In genomic region chr12:33144456-33144855, GRCm38 (mm10) we compare ENCODE assay signal across 20 mouse cellular contexts. TPM values are rescaled to one million over a fixed set of nuclear protein-coding genes. Genes with fewer than 3 reads are reported as not detected.
DNase-seq lines count a peak whose midpoint lies in the region; ATAC-seq lines count a peak whose summit lies in the region.
"Had no signal": no experiment of that assay in that cellular context is flagged by ENCODE, and none has a peak within 500 bp of the region (broad histone marks: within the 10 kb centered on the region; RNA-seq: fewer than 3 reads in every experiment).

No protein-coding gene starts in this region.

- no peak overlapping the region for H3K4me3 ChIP-seq in midbrain, embryonic 16.5 days (ENCODE audit: low read depth, low read length)
- H3K4me3 ChIP-seq: embryonic facial prominence, embryonic 15.5 days; heart, embryonic 12.5 days; limb, embryonic 13.5 days; liver, embryonic 13.5 days had no signal

- H3K4me1 ChIP-seq in midbrain, embryonic 16.5 days (ENCODE audit: control insufficient read depth, insufficient read depth, low read length): peaks cover 13% of the 10 kb centered on the region

- H3K27ac ChIP-seq in midbrain, embryonic 16.5 days (ENCODE audit: low read length): no peak overlapping the region
- H3K27ac ChIP-seq: embryonic facial prominence, embryonic 15.5 days; limb, embryonic 13.5 days; liver, embryonic 13.5 days had no signal

- H3K4me2 ChIP-seq in midbrain, embryonic 16.5 days (ENCODE audit: low read length): no peak overlapping the region
- H3K4me2 ChIP-seq: embryonic facial prominence, embryonic 15.5 days; heart, embryonic 12.5 days; limb, embryonic 13.5 days; liver, embryonic 13.5 days had no signal

- no peaks in the 10 kb centered on the region for H3K36me3 ChIP-seq in midbrain, embryonic 16.5 days (ENCODE audit: control insufficient read depth, insufficient read depth, low read length)
- H3K36me3 ChIP-seq: embryonic facial prominence, embryonic 15.5 days; heart, embryonic 12.5 days; limb, embryonic 13.5 days; liver, embryonic 13.5 days had no signal

- H3K9me3 ChIP-seq in midbrain, embryonic 16.5 days (replicated peaks; ENCODE audit: control insufficient read depth, low read length, poor library complexity, severe bottlenecking): no peaks in the 10 kb centered on the region
- H3K9me3 ChIP-seq: embryonic facial prominence, embryonic 15.5 days; heart, embryonic 12.5 days; limb, embryonic 13.5 days; liver, embryonic 13.5 days had no signal

- no peak overlapping the region for H3K9ac ChIP-seq in midbrain, embryonic 16.5 days (ENCODE audit: low read depth, low read length)
- H3K9ac ChIP-seq: embryonic facial prominence, embryonic 15.5 days; heart, embryonic 12.5 days; limb, embryonic 13.5 days; liver, embryonic 13.5 days had no signal

- no peak for ATAC-seq in midbrain, embryonic 16.5 days
- ATAC-seq: hindbrain, embryonic 16.5 days; intestine, postnatal 0 days had no signal

- H3K27me3 ChIP-seq in midbrain, embryonic 16.5 days (ENCODE audit: control insufficient read depth, insufficient read depth, low read depth, low read length): no peaks in the 10 kb centered on the region; the same call in 1 of the 2 replicates

- intact Hi-C loops in gastrocnemius, postnatal 14 days (cut with DNase I; ENCODE audit: low total_unique reads): loop anchor here (10.0 kb wide), 1 partner anchor 110 kb away; no protein-coding TSS in a partner anchor
- intact Hi-C loops in left cerebral cortex, postnatal 4 days (cut with DNase I): loop anchor here (10.0 kb wide), 1 partner anchor 110 kb away; no protein-coding TSS in a partner anchor

- DNase-seq in gastrocnemius, postnatal 14 days: peak; percentile 28
- no peak for DNase-seq in gastrocnemius, postnatal 10 days
- DNase-seq in left cerebral cortex, postnatal 4 days: peak; percentile 25
- no peak for DNase-seq in left cerebral cortex, adult 9 months (ENCODE audit: low spot score in 2 of 2)
- DNase-seq in 3134 (ENCODE audit: extremely low read depth, insufficient read length, low spot score): peak; percentile 23
- peak; percentile 38 for DNase-seq in adipocyte (ENCODE audit: low spot score)
- DNase-seq in layer of hippocampus, adult 9-11 months: no peak
- DNase-seq: adrenal gland, adult 8-10 months; B cell, adult 2 months; cerebellum, adult 11 months; kidney, postnatal 25 days; liver, embryonic 13.5 days; thymus, adult 2 months had no signal

- 62% methylated on average over 8 of the region's 8 CpGs for WGBS in midbrain, embryonic 16.5 days

RNA-seq across cellular contexts. Expression of gene Atxn7l1, which starts 3.0 kb away (rescaled TPM):
- total RNA-seq in gastrocnemius, postnatal 14 days (2021): 10 to 100 TPM; 13.9 to 15.4 TPM
- total RNA-seq in gastrocnemius, postnatal 10 days (2021): 10 to 100 TPM; 20.2 to 24.4 TPM
- total RNA-seq in left cerebral cortex, postnatal 4 days (2021): 10 to 100 TPM; 61.4 to 62.9 TPM
- polyA plus RNA-seq in midbrain, embryonic 16.5 days (2015; fragmentation: Nextera tagmentation; extraction: Ambion mirVana): 21.3 and 25.0 TPM in 2 replicates

RNA-seq across cellular contexts. Expression of gene Cdhr3, which starts 51.8 kb away (rescaled TPM):
- total RNA-seq in gastrocnemius, postnatal 14 days (2021): 1 to 10 TPM; 1.6 to 2.5 TPM
- total RNA-seq in gastrocnemius, postnatal 10 days (2021): 1 to 10 TPM; 2.0 to 2.6 TPM
- total RNA-seq in left cerebral cortex, postnatal 4 days (2021): 1 to 10 TPM in 1 of 2 experiments, under 1 TPM in 1; 0.76 to 1.4 TPM
- 0.51 and 0.56 TPM in 2 replicates for polyA plus RNA-seq in midbrain, embryonic 16.5 days (2015; fragmentation: Nextera tagmentation; extraction: Ambion mirVana)
- total RNA-seq: granulocyte monocyte progenitor cell, adult 5-6 weeks had no signal
- polyA plus RNA-seq: liver, embryonic 13.5 days had no signal

Comparison
In these comparisons a context has a peak if more than half of its experiments do, and no peak if none do; other contexts are left out.
1. DNase-seq: peak in gastrocnemius, postnatal 14 days (single experiment), left cerebral cortex, postnatal 4 days (single experiment), 3134 (single experiment) and adipocyte (single experiment); none in gastrocnemius, postnatal 10 days (single experiment), left cerebral cortex, adult 9 months (0 of 2) and layer of hippocampus, adult 9-11 months (single experiment).